Mouse (Mus musculus) heart, postnatal 14 days (tissue): ENCODE measurements around the gene Frmd4b. TPM values are rescaled to one million over a fixed set of nuclear protein-coding genes. Genes with fewer than 3 reads are reported as not detected.

Experiments
- DNase-seq, 2 experiments: peaks; one replicate each; pipeline ENCODE4 v3.0.0; 2021 to 2022
- intact Hi-C: fragments of 180-260 bp; cut with DNase I; formaldehyde crosslinking; loops from one replicate; pipeline ENCODE4 v1.15.1; 2025
- total RNA-seq, 2 experiments: library from RNA; stranded (reverse); gene quantifications; 2 replicates each; pipeline ENCODE4 v1.2.3; 2021

Frmd4b gene
- total RNA-seq, 2 experiments from 2014 or later, result 19.0 to 20.9 TPM

- intact Hi-C loops, result no loop called here
- DNase-seq, result no peak
Observed at GRCm38 (mm10) chr6:97305491-97305890, 311.9 kb downstream of the Frmd4b start.

GRCm38 (mm10) chr6:97305010-97305409 is 312.3 kb downstream of the Frmd4b start:
- intact Hi-C loops, result no loop called here
- no peak for DNase-seq

DNA sequence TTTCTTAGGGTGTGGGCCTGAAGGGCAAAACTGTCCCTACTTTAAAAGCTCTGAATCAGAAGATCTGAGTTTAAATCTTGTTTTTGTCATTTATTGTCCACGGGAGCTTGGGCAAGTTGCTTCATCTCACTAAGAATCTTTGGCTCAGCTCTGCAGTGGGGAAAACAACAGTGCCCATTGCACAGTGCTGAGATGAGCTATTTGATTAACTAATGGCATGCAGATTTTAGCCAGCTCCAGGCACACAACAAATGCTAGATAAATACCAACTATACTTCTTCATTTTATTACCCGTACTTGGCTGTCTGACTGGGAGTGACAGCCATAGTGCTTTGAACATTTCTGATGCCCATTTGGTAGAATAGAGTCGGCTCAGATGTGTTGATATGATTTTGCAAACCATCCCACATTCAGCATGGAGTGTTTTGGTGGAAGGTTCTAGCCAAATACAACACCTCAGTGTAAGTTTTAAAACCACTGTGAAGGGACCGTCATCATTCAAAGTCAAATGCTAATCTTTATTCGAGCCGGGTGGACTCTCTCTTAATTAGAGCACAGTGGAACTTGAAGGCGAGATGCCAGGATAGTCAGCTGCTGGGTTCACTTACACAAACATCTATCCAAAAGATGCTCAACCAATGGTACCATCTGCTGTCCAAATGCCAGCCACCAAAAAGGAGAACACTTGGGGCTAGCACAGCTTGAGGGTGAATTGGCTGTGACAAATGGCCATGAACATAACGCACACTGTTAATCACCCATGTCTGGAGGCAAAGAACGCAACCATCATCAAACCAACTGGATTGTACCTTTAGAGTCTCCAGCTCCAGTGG is 313.8 kb downstream of the Frmd4b start:
- intact Hi-C loops, result no loop called here

DNA sequence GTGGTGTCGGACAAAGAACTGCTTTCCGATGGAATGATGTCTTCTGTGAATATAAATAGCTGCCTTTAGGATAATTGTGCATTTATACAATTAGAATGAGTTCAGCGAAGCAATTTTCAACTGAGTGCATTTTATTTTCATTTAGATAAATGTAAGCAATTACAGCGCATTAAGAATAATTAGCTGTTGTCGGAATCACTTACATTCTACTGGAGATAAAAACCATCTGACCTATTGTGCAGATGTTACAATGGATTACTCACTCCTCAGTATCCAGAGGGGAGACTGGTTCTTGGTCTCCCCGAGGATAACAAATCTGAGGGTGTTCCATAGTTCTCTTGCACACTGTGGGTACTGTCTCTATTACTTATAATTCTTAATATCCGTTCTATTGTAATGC is 315.0 kb downstream of the Frmd4b start:
- DNase-seq, result no peak
- intact Hi-C loops, result no loop called here

More for the DNA sequence above, 313.8 kb downstream of the Frmd4b start:
- DNase-seq, result no peak

DNA sequence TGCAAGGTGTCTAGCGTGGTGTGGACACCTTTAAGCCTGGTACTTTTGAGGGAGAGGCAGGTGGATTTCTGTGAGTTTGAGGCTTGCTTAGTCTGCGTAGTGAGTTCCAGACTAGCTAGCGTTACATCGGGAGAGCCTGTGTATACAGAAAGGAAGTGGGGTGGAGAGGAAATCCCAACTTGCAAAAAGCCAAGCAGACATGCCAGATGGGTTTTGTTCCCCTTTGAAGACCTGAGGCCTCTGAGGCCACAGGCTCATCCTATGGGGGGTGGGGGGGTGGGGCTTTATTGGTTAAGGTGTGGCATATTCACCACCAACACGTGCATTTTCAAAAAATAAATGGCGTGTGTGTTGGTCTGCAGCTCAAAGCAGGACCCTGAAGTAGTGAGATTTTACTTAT is 316.7 kb downstream of the Frmd4b start:
- intact Hi-C loops, result no loop called here
- DNase-seq, result no peak

DNA sequence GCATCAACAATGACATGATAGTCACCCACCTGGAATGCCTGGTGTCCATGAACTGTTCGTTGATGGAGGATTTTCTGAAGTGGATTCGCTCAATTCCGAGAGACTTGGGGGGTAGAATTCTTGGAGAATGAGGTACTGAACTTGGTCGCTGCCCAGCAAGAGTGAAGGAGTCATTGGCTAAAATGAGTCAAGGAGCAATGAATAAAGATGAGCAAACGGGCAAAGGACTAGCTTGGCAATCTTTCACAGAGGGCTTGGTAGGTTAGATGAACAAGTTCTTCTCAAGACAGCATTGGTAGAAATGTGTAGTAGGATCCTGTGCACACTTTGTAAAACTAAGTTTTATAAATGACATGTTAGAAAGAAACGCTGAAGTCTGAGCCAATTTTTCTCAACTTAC is 317.2 kb downstream of the Frmd4b start:
- intact Hi-C loops, result no loop called here
- DNase-seq, result no peak

- intact Hi-C loops, result no loop called here
- DNase-seq, result no peak
Observed at GRCm38 (mm10) chr6:97297151-97297550, 320.2 kb downstream of the Frmd4b start.

DNA sequence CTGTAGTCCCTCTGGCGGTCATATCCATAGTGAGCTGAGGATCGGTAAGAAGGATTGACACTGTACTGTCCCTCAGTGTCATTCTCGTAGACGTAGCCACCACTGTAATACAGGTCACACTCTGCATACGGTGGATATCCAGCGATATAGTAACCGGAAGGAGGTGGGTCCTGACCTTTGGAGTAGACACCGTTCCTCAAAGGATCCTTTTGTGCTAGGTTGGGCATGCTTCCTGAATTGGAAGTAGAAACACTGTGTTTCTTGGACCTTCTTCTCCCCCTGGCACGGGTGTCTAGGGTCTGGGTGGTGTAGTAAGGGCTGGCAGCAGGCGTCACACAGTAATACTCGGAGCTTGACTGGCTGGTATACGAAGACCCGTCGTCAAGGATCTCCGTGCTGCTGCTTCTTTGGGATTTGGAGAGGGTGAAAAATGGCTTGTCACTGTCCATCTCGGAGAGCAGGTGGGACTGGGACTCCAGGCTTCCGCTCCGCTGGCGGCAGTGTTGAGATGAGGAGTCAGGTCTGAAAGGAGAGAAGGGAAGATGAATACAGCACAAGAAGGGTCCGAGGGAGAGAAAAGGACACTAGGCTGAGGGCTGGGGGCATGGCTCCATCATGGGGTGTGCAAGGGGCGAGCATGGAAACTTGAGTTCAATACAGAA is 321.3 kb downstream of the Frmd4b start:
- DNase-seq, result no peak
- intact Hi-C loops, result no loop called here

DNA sequence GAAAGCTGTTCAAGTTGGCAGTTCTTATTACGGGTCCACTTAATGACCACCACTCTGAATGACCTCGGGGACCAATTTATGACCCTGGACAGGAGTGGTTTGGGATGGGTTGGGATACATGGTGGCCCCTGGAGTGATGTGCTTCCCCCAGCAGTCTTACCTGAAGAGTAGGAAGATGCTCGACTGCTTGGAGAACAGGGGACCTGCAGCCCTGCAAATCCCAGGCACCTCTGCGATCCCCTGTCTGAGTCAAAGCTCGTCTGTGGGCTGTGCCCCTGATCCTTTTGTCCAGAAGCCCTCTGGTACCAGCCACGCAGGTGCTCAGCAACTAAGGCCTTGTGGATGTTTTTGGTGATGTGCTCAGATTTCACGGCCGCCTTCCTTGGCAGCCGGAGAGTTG is 321.9 kb downstream of the Frmd4b start:
- intact Hi-C loops, result no loop called here
- DNase-seq, result no peak

GRCm38 (mm10) chr6:97293667-97294569 is 323.4 kb downstream of the Frmd4b start:
- intact Hi-C loops, result no loop called here
- DNase-seq, result no peak

GRCm38 (mm10) chr6:97292894-97293293 is 324.4 kb downstream of the Frmd4b start:
- intact Hi-C loops, result no loop called here

GRCm38 (mm10) chr6:97292096-97292495 is 325.2 kb downstream of the Frmd4b start:
- intact Hi-C loops, result no loop called here

More at GRCm38 (mm10) chr6:97292894-97293293, 324.4 kb downstream of the Frmd4b start:
- DNase-seq, result no peak

DNA sequence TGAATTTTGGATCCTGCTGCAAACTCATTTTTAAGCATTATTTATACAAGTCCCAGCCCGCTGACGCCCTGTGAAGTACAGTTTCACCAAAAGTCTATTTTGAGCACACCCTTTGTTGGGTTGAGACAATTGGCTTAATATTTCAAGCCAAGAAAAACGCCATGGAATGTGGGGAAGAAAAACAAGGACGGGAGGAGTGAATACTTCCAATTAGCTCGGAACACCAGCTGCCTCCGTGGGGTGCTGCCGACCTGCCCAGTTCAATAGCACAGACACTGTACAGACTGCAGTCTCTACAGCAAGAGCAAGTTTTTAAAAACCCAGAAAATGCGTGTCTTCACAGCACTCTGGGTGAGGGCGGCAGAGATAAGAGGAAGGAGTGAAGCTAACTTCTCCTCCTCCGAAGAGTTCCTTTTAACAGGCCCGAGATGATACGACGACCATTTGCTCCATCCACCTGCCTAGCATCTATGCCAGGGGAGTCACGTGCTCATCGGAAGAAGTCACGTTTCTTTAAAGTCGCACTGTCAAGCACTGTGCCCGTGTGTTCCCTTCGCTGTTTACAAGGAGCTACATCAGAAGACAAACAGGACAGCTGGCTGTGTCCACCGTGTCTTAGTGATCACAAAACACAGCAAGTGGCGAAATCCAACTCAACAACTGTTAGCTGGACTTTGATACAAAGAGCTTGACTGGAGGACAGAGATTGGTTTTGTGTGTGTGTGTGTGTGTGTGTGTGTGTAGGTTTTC is 326.0 kb downstream of the Frmd4b start:
- no peak for DNase-seq
- intact Hi-C loops, result no loop called here

More at GRCm38 (mm10) chr6:97292096-97292495, 325.2 kb downstream of the Frmd4b start:
- no peak for DNase-seq

DNA sequence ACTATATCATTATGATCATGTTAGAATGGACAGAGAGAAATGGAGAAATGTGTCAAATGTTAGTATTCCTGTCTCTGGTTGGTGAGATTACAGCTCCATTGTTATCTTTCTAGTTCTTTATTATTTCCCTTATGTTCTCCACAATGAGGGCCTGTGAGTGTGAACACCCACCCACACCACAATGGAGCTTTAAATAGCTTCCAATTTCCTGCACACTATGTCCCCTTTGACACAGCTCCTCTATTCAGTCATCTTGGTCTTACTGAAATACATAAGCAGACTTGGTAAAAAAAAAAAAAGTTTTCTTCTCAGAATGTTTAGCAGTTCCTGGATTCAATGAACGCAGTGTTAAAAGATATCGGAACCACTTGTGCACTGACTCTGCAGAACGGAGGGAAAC is 326.7 kb downstream of the Frmd4b start:
- DNase-seq, result no peak
- intact Hi-C loops, result no loop called here

- no peak for DNase-seq
- intact Hi-C loops, result no loop called here
Observed at GRCm38 (mm10) chr6:97289838-97290237, 327.5 kb downstream of the Frmd4b start.

DNA sequence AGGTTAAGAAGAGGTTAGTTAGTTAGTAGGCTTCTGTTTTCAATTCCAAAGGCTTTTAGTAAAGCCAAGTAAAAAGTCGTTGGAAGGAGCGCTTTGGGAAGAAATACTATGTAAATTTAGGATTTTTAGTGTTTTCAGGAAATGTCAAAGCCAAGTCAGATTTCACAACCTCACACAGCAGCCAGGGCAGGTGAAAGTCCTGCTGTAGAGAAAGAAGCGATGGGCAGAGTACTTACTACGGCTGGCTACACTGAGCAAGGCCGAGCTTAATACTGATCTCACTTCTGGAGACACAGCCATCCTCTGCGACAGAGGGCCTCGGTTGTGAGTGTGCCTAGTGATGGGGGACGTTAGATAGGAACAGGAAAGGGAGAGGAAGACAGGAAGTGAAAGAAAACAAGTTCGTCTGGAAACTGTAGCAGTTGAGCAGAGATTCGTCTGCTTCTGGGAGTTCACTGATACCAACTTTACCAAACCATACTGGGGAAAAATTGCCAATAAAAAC is 328.0 kb downstream of the Frmd4b start:
- no peak for DNase-seq
- intact Hi-C loops, result no loop called here

DNA sequence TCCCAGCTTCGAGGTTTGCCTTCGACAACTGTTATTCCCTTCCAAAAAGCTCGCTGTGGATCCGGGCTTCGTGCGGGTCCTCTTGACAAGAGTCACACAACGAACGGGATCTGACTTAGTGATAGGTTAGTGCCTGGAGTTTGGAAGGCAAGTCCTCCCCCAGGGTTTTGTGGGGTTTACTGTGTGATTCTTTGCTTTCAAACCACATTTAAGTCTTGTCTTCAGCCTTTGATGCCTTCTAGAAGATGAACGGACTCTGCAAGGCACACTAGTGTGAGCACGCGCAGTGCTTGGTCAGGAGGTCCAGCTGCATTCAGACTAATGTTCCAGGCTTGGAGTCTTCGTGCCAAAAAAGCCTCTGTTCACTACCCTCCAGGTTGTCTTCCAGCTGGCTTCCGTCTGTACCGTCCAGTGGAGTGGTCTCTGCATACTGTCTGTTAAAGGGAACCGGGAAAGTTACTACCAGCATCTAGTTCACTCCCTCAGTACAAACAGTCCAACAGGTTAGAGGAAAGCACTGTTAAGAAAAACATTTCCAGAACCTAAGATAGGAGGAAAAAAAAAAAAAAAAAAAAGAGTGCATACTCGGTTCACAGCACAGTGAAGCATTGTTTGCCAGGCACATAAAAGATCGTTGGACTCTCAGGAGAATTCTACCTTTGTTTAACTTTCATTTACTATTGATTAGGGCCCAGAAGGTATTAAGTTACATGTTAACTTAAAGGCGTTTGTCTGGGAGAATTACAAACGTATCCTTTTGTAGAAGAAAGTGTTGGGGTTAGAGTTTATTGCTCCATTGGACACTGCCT is 329.1 kb downstream of the Frmd4b start:
- peak; percentile 30 to 39 for DNase-seq
- intact Hi-C loops, result no loop called here

- no peak for DNase-seq
- intact Hi-C loops, result no loop called here
Observed at GRCm38 (mm10) chr6:97286332-97286731, 331.0 kb downstream of the Frmd4b start.

DNA sequence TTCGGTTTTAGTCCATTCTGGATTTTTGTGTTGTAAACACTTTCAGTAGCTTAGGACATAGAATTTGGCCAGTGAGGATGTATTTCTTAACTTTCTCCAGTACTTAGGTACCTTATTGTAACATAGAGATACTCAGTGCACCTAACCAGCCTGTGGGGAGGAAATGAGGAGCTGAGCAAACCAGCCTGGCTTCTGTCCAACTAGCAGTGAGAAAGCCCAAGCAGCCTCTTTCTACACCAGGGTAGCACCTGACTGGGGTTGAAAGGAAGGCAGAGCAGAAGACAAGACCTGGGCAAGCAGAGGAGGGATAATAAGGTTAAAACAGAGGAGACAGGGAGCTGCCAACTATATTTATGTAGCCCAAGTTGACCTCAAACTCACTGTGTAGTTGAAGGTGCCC is 333.7 kb downstream of the Frmd4b start:
- no peak for DNase-seq
- intact Hi-C loops, result no loop called here
